Mouse (Mus musculus): ENCODE data around the gene Slc25a41. TPM values are rescaled to one million over a fixed set of nuclear protein-coding genes. Genes with fewer than 3 reads are reported as not detected.
A peak's percentile ranks its signal among the peaks of the same experiment; 100 is the strongest.

Slc25a41 gene
- total RNA-seq (2014; rRNA removed) (0.85 TPM in 1 of 2 replicates, not detected in the other), polyA plus RNA-seq (2015; fragmentation: Nextera tagmentation; extraction: Ambion mirVana) (not detected in 2 replicates)

DNA sequence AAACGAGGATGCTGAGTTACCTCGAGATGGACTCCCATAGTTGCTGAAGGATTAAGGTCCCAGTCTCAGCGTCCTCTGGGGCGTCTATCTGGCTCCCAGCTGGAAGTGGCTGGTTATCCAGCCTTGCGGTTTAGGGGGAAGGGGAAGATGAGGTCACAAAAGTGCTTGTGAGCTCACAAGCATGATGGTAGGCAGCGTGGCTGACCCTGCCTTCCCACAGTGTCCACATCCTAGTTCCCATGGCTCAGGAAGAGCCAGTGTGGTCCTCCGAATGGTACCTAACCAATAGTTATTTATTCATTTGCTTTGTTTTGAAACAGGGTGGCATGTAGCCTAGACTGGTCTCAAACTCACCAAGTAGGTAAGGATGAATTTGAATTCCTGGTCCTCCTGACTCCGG is at the start of gene Slc25a41:
Gene Slc25a41 (minus strand): TSS at position 101 of the 400 bp plus-strand sequence.
- Histone ChIP-seq H3K4me3 (ENCODE audit: low read depth, low read length) (no peak within 1 kb of the TSS), H3K4me1 (ENCODE audit: insufficient read depth, low read length) (no peaks in the 10 kb centered on the region), H3K27me3 (ENCODE audit: insufficient read depth, low read length) (0 out of 2 replicates have a peak, but pooled peaks cover 3% of the 10 kb centered on the region), H3K9me3 (ENCODE audit: low read length) (no peaks in the 10 kb centered on the region), H3K27ac (ENCODE audit: low read depth, low read length) (no peak within 1 kb of the TSS), H3K4me2 (ENCODE audit: low read depth, low read length, poor library complexity, severe bottlenecking) (no peak within 1 kb of the TSS), H3K9ac (replicated peaks; ENCODE audit: low read length, poor library complexity, severe bottlenecking) (no peak within 1 kb of the TSS), H3K36me3 (ENCODE audit: insufficient read depth, low read length) (peaks cover 18% of the 10 kb centered on the region)
- no peak for TF ChIP-seq CTCF (IDR thresholded peaks at IDR 0.05)
- no peak for DNase-seq (ENCODE audit: low spot score)
- 72% methylated on average over 8 of the region's 8 CpGs for WGBS
- no peak for ATAC-seq (ENCODE audit: low FRiP score)

DNA sequence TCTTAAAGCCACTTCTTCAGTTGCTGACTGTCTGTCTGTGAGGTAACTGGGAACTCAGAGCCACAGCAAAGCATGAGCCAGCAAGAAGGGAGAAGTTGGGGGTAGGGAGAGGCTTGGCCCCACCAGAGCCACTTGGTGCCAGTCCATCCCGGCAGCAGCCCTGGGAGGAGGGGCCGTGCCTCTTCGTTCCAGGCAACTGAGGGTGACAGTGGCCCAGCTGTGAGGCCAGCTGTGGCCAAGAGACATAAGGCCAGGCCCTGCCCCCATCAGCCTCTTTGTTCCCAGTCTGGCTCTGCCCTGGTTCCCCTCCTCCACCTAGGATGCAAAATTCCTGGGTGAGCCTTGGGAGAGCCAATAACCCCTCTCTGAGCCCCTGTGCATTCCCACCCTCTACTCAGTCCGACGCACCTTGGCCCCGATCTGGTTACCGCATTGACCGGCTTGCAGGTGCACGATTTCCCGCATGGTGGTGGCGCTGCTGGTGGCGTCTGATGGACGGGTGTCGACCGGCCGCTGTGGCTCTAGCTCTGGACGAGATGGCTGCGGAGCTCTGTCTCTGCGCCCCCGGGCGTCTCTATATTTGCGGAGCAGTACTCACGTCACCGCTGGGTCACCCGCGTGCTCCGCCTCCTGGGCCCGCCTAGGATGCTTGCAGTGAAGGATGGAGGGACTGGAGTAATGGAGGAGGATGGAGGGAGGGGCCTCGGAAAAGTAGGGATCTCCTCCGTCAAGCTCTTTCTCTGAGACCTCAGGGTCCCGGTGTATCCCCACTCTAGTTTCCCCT is 45.8 kb upstream of the Slc25a41 start, which contains the start of gene Tubb4a:
Gene Tubb4a (minus strand): TSS at position 734 of the 784 bp plus-strand sequence.
- peaks cover 11% of the 10 kb centered on the region; the same call in 1 of the 2 replicates for H3K36me3 ChIP-seq (ENCODE audit: insufficient read depth, low read length)
- under 1% methylated on average over 31 of the region's 31 CpGs for WGBS
- ATAC-seq (ENCODE audit: low FRiP score) = peak; percentile 93
- peaks cover 10% of the 10 kb centered on the region for H3K4me1 ChIP-seq (ENCODE audit: insufficient read depth, low read length)
- TF ChIP-seq CTCF (IDR thresholded peaks at IDR 0.05) = peak; percentile 39
- peak; percentile 89 for DNase-seq (ENCODE audit: low spot score)
- peak within 1 kb of the TSS; percentile 86 for H3K27ac ChIP-seq (ENCODE audit: low read depth, low read length)
- H3K9ac ChIP-seq (replicated peaks; ENCODE audit: low read length, poor library complexity, severe bottlenecking) = peak within 1 kb of the TSS; percentile 86
- H3K27me3 ChIP-seq (ENCODE audit: insufficient read depth, low read length) = no peaks in the 10 kb centered on the region
- peak within 1 kb of the TSS; percentile 85 for H3K4me2 ChIP-seq (ENCODE audit: low read depth, low read length, poor library complexity, severe bottlenecking)
- peak within 1 kb of the TSS; percentile 64 for H3K4me3 ChIP-seq (ENCODE audit: low read depth, low read length)
- no peaks in the 10 kb centered on the region for H3K9me3 ChIP-seq (ENCODE audit: low read length)

DNA sequence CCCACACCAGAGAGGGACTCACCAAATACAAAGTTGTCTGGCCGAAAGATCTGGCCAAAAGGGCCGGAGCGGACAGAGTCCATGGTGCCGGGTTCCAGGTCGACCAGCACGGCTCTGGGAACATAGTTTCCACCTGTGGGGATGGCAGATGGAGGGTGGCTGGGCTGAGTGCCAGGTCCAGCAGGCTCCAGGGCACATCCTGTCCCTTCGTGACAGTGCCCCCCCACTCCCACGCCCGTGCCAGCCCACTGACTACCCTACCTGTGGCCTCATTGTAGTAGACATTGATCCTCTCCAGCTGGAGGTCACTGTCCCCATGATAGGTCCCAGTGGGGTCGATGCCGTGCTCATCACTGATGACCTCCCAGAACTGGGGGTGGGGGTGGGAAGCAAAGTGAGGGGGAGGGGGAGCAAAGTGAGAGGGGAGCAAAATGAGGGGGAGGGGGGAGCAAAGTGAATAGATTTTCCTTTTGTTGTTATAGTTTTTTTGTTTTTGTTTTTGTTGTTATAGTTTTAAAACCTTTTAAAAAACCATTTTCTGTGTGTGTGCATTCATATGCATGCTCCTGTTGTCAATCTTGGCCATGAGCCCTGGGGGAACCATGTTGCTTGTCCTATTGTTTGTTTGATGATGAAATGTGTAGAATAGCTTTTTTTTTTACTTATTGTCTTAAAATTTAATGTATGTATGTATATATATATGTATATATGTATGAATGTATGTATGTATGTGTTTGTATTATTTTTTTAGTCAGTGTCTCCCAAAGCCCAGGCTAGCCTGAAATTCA is 44.7 kb upstream of the Slc25a41 start:
- DNase-seq (ENCODE audit: low spot score) (no peak), ATAC-seq (ENCODE audit: low FRiP score) (no peak)
- Histone ChIP-seq H3K9ac (replicated peaks; ENCODE audit: low read length, poor library complexity, severe bottlenecking) (no peak overlapping the region), H3K27me3 (ENCODE audit: insufficient read depth, low read length) (no peaks in the 10 kb centered on the region), H3K36me3 (ENCODE audit: insufficient read depth, low read length) (peaks cover 17% of the 10 kb centered on the region), H3K4me2 (ENCODE audit: low read depth, low read length, poor library complexity, severe bottlenecking) (peak overlapping the region; percentile 85), H3K27ac (ENCODE audit: low read depth, low read length) (no peak overlapping the region), H3K4me1 (ENCODE audit: insufficient read depth, low read length) (peaks cover 10% of the 10 kb centered on the region), H3K4me3 (ENCODE audit: low read depth, low read length) (peak overlapping the region; percentile 64), H3K9me3 (ENCODE audit: low read length) (no peaks in the 10 kb centered on the region)
- no peak for TF ChIP-seq CTCF (IDR thresholded peaks at IDR 0.05)
- WGBS = 85% methylated on average over 11 of the region's 11 CpGs

DNA sequence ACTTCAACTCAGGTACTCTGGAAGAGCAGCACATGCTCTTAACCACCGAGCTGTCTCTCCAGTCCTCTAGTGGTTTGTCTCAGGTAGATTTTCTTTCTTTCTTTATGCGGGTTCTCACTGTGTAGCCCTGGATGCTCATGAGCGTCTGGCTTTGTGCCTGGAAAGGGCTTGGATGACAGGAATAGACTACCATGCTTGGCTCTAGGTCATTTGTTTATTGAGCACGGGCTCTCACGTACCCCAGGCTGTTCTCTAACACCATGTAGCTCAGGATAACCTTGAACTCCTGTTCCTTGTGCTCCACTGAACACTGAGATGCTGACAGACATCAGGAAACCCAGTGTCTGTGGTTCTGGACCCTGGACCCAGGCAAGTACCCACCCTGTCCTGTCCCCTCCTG is 41.0 kb upstream of the Slc25a41 start:
- H3K4me2 ChIP-seq (ENCODE audit: low read depth, low read length, poor library complexity, severe bottlenecking) = no peak overlapping the region
- H3K27me3 ChIP-seq (ENCODE audit: insufficient read depth, low read length) = no peaks in the 10 kb centered on the region
- H3K4me3 ChIP-seq (ENCODE audit: low read depth, low read length) = no peak overlapping the region
- DNase-seq (ENCODE audit: low spot score) (no peak), ATAC-seq (ENCODE audit: low FRiP score) (no peak)
- H3K4me1 ChIP-seq (ENCODE audit: insufficient read depth, low read length) = peaks cover 10% of the 10 kb centered on the region
- WGBS = 98% methylated on average over 5 of the region's 5 CpGs
- no peak for TF ChIP-seq CTCF (IDR thresholded peaks at IDR 0.05)
- H3K27ac ChIP-seq (ENCODE audit: low read depth, low read length) = no peak overlapping the region
- peaks cover 33% of the 10 kb centered on the region for H3K36me3 ChIP-seq (ENCODE audit: insufficient read depth, low read length)
- no peak overlapping the region for H3K9ac ChIP-seq (replicated peaks; ENCODE audit: low read length, poor library complexity, severe bottlenecking)
- no peaks in the 10 kb centered on the region for H3K9me3 ChIP-seq (ENCODE audit: low read length)

DNA sequence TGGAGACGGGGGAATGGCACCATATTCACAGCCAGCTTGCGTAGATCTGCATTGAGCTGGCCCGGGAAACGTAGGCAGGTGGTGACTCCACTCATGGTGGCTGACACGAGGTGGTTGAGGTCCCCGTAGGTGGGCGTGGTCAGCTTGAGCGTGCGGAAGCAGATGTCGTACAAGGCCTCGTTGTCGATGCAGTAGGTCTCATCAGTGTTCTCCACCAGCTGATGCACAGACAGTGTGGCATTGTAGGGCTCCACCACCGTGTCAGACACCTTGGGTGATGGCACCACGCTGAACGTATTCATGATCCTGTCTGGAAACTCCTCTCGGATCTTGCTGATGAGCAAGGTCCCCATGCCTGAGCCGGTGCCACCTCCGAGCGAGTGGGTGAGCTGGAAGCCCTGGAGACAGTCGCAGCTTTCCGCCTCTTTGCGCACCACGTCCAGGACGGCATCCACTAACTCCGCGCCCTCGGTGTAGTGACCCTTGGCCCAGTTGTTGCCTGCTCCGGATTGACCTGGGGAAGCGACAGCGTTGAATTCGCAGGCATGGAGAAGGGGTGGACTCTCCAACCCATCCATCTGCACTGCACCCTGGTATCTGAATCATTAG is 39.9 kb upstream of the Slc25a41 start:
- H3K4me3 ChIP-seq (ENCODE audit: low read depth, low read length) = no peak overlapping the region
- H3K27ac ChIP-seq (ENCODE audit: low read depth, low read length) = no peak overlapping the region
- H3K4me1 ChIP-seq (ENCODE audit: insufficient read depth, low read length) = peaks cover 10% of the 10 kb centered on the region
- no peak overlapping the region for H3K9ac ChIP-seq (replicated peaks; ENCODE audit: low read length, poor library complexity, severe bottlenecking)
- H3K9me3 ChIP-seq (ENCODE audit: low read length) = no peaks in the 10 kb centered on the region
- H3K27me3 ChIP-seq (ENCODE audit: insufficient read depth, low read length) = no peaks in the 10 kb centered on the region
- WGBS = 95% methylated on average over 31 of the region's 31 CpGs
- peaks cover 33% of the 10 kb centered on the region for H3K36me3 ChIP-seq (ENCODE audit: insufficient read depth, low read length)
- H3K4me2 ChIP-seq (ENCODE audit: low read depth, low read length, poor library complexity, severe bottlenecking) = no peak overlapping the region
- ATAC-seq (ENCODE audit: low FRiP score) (no peak), DNase-seq (ENCODE audit: low spot score) (no peak)
- no peak for TF ChIP-seq CTCF (IDR thresholded peaks at IDR 0.05)

Measured in midbrain, postnatal 0 days (tissue).